Mouse (Mus musculus) cerebellum, adult 2 months (tissue): ENCODE results near the gene Gm5580. TPM values are rescaled to one million over a fixed set of nuclear protein-coding genes. Genes with fewer than 3 reads are reported as not detected.
"Not testable (repeated sequence)": the region's sequence is repeated elsewhere in the genome, so short reads cannot be mapped to it uniquely, and the experiment has no call there.

Experiments
- DNase-seq, 2 experiments: peaks; one replicate each; pipeline ENCODE4 v3.0.0; 2021
- H3K27ac ChIP-seq: fragments of 200-500 bp; 2 replicates; pipeline ENCODE4 v1.5.1; 2012; ENCODE audit warnings: low read length, control low read depth, inconsistent platforms; ENCODE audit not compliant: insufficient read depth
- H3K27me3 ChIP-seq: fragments of 200-500 bp; 2 replicates; pipeline ENCODE4 v1.6.1; 2012; ENCODE audit warnings: inconsistent platforms, mild to moderate bottlenecking, low read length, moderate library complexity; ENCODE audit not compliant: control insufficient read depth, insufficient read depth
- H3K4me1 ChIP-seq: fragments of 200-500 bp; 2 replicates; pipeline ENCODE4 v1.6.1; 2011; ENCODE audit warnings: low read length; ENCODE audit not compliant: control insufficient read depth, insufficient read depth
- H3K4me3 ChIP-seq: fragments of 200-500 bp; replicated peaks from 2 replicates; pipeline ENCODE3; 2011; ENCODE audit warnings: mild to moderate bottlenecking, low read depth, low read length, control low read depth; ENCODE audit not compliant: insufficient read depth
- CTCF ChIP-seq: fragments of 200-500 bp; IDR thresholded peaks from 2 replicates; pipeline ENCODE4 v1.5.1; 2011; ENCODE audit warnings: low read depth, mild to moderate bottlenecking, control low read depth, low read length, moderate library complexity, borderline replicate concordance; ENCODE audit not compliant: insufficient read depth
- POLR2A ChIP-seq: fragments of 200-500 bp; IDR thresholded peaks from 2 replicates; pipeline ENCODE4 v1.6.1; 2011; ENCODE audit warnings: low read length, control low read depth, borderline replicate concordance; ENCODE audit not compliant: insufficient read depth
- WGBS: fragments of 180-500 bp; shearing (Covaris S2); methylation state at CpG from one replicate; pipeline ENCODE4 v1.1.7; 2018; 5-methylcytosine and 5-hydroxymethylcytosine counted together
- polyA plus RNA-seq: library from polyadenylated mRNA; depleted of rRNA; stranded (reverse); fragments of >200 nt; gene quantifications from 2 replicates; pipeline ENCODE4 v1.2.3, GENCODE M21; 2012; rRNA removed

Gm5580 gene
- polyA plus RNA-seq: 0.11 and 0.21 TPM in 2 replicates

- 93% methylated on average over 11 of the region's 11 CpGs for WGBS
Measured at GRCm38 (mm10) chr6:116550841-116551240, at the start of gene Gm5580. Gene Gm5580 (plus strand): TSS chr6:116551141.

GRCm38 (mm10) chr6:116506302-116507003 is 44.5 kb upstream of the Gm5580 start, which contains the start of gene Olfr212:
Gene Olfr212 (plus strand): TSS chr6:116506516.
- H3K27ac ChIP-seq, H3K4me3 ChIP-seq, H3K27me3 ChIP-seq, H3K4me1 ChIP-seq: not testable (repeated sequence)
- 90% methylated on average over 20 of the region's 20 CpGs for WGBS
- peak in 1 of 2 experiments; percentile 8 for DNase-seq

More at GRCm38 (mm10) chr6:116550841-116551240, at the start of gene Gm5580:
- H3K27ac ChIP-seq, H3K4me3 ChIP-seq, H3K27me3 ChIP-seq, DNase-seq, H3K4me1 ChIP-seq: not testable (repeated sequence)

- Histone ChIP-seq H3K27ac (no peak overlapping the region), H3K27me3 (no peaks in the 10 kb centered on the region), H3K4me1 (no peaks in the 10 kb centered on the region), H3K4me3 (no peak overlapping the region)
- no peak for DNase-seq
- TF ChIP-seq POLR2A: no peak
- TF ChIP-seq CTCF: no peak
Measured at GRCm38 (mm10) chr6:116514832-116515231, 36.1 kb upstream of the Gm5580 start.

- DNase-seq: no peak
- 89% methylated on average over 1 of the region's 1 CpGs for WGBS
- no peaks in the 10 kb centered on the region for H3K4me1 ChIP-seq
- no peak within 1 kb of the TSS for H3K4me3 ChIP-seq
- H3K27me3 ChIP-seq: no peaks in the 10 kb centered on the region
- TF ChIP-seq POLR2A: no peak
- no peak for TF ChIP-seq CTCF
- no peak within 1 kb of the TSS for H3K27ac ChIP-seq
Measured at GRCm38 (mm10) chr6:116538156-116538555, 12.8 kb upstream of the Gm5580 start, which contains the start of gene Olfr213. Gene Olfr213 (plus strand): TSS chr6:116538456.

GRCm38 (mm10) chr6:116542500-116542899 is 8.4 kb upstream of the Gm5580 start:
- Histone ChIP-seq H3K27ac (no peak overlapping the region), H3K4me1 (no peaks in the 10 kb centered on the region), H3K27me3 (no peaks in the 10 kb centered on the region), H3K4me3 (no peak overlapping the region)
- 89% methylated on average over 2 of the region's 2 CpGs for WGBS
- TF ChIP-seq CTCF: no peak
- TF ChIP-seq POLR2A: no peak
- DNase-seq: no peak

GRCm38 (mm10) chr6:116553935-116554334 is 3.0 kb downstream of the Gm5580 start, which contains the start of gene Olfr214:
Gene Olfr214 (plus strand): TSS chr6:116554235.
- 63% methylated on average over 1 of the region's 1 CpGs for WGBS
- H3K27ac ChIP-seq: no peak within 1 kb of the TSS
- no peak within 1 kb of the TSS for H3K4me3 ChIP-seq
- DNase-seq: no peak
- no peaks in the 10 kb centered on the region for H3K4me1 ChIP-seq
- H3K27me3 ChIP-seq: no peaks in the 10 kb centered on the region
- TF ChIP-seq POLR2A: no peak
- TF ChIP-seq CTCF: no peak

- WGBS: 71% methylated on average over 3 of the region's 3 CpGs
Measured at GRCm38 (mm10) chr6:116554952-116555351, 4.0 kb downstream of the Gm5580 start.

GRCm38 (mm10) chr6:116569834-116570233 is 18.9 kb downstream of the Gm5580 start:
- Histone ChIP-seq H3K27ac (no peak overlapping the region), H3K4me1 (no peaks in the 10 kb centered on the region), H3K4me3 (no peak overlapping the region), H3K27me3 (no peaks in the 10 kb centered on the region)
- no peak for TF ChIP-seq POLR2A
- peak; percentile 66 for TF ChIP-seq CTCF
- 26% methylated on average over 3 of the region's 3 CpGs for WGBS
- DNase-seq: peak; percentile 18 to 19

More at GRCm38 (mm10) chr6:116554952-116555351, 4.0 kb downstream of the Gm5580 start:
- Histone ChIP-seq H3K27ac (no peak overlapping the region), H3K27me3 (no peaks in the 10 kb centered on the region), H3K4me3 (no peak overlapping the region), H3K4me1 (no peaks in the 10 kb centered on the region)
- TF ChIP-seq POLR2A (no peak), CTCF (no peak)
- no peak for DNase-seq
